Mouse (Mus musculus): ENCODE data around the gene Kiz.

- TF ChIP-seq POLR2A (IDR thresholded peaks at IDR 0.05; ENCODE audit: low read depth, low read length) (no peak), CTCF (IDR thresholded peaks at IDR 0.05; ENCODE audit: borderline replicate concordance, insufficient read depth, low read length) (no peak)
Observed at GRCm38 (mm10) chr2:147009084-147009483, 153.4 kb downstream of the Kiz start.

All from embryonic fibroblast, embryonic 13.5 days (primary cell).